Mouse (Mus musculus) MEL (cell line): ENCODE measurements around the gene Pcx. TPM values are rescaled to one million over a fixed set of nuclear protein-coding genes. Genes with fewer than 3 reads are reported as not detected.
"Not testable (repeated sequence)": the region's sequence is repeated elsewhere in the genome, so short reads cannot be mapped to it uniquely, and the experiment has no call there.

ENCODE experiments used
- DNase-seq: peaks from one replicate; pipeline ENCODE4 v3.0.0; 2011; ENCODE audit warnings: low read depth, low spot score
- H3K27ac ChIP-seq: 2 replicates; pipeline ENCODE4 v1.5.1; 2012; ENCODE audit warnings: low read depth, mild to moderate bottlenecking, control low read depth, low read length, moderate library complexity; ENCODE audit not compliant: control insufficient read depth
- H3K27me3 ChIP-seq, 2 experiments: fragments of 150-350 bp in 1 of 2; sonication (generic) in 1 of 2; 2 replicates each; pipeline ENCODE4 v1.6.1; 2012; ENCODE audit warnings: low read length in 2 of 2, mild to moderate bottlenecking in 2 of 2, improper control_type of control experiment in 1 of 2, moderate library complexity in 1 of 2; ENCODE audit not compliant: insufficient read depth in 2 of 2, control insufficient read depth in 1 of 2
- H3K36me3 ChIP-seq, 2 experiments: 2 replicates each; pipeline ENCODE4 v1.6.1; 2012 to 2014; ENCODE audit warnings: low read length in 2 of 2, improper control_type of control experiment in 1 of 2, inconsistent platforms in 1 of 2, mild to moderate bottlenecking in 1 of 2; ENCODE audit not compliant: insufficient read depth in 2 of 2, control insufficient read depth in 1 of 2
- H3K4me1 ChIP-seq, 2 experiments: fragments of 150-350 bp in 1 of 2; sonication (generic) in 1 of 2; 2 replicates each; pipeline ENCODE4 v1.6.1; 2012; ENCODE audit warnings: low read length in 2 of 2, improper control_type of control experiment in 1 of 2, mild to moderate bottlenecking in 1 of 2; ENCODE audit not compliant: insufficient read depth in 2 of 2, control insufficient read depth in 1 of 2
- H3K4me3 ChIP-seq, 2 experiments: fragments of 150-350 bp in 1 of 2; sonication (generic) in 1 of 2; 2 replicates each; pipeline ENCODE4 v1.5.1; 2012; ENCODE audit warnings: low read depth in 2 of 2, low read length in 2 of 2, mild to moderate bottlenecking in 2 of 2, moderate library complexity in 2 of 2, control low read depth in 1 of 2, improper control_type of control experiment in 1 of 2; ENCODE audit not compliant: control insufficient read depth in 1 of 2, insufficient read depth in 1 of 2
- H3K79me2 ChIP-seq: 2 replicates; pipeline ENCODE4 v1.6.1; 2012; ENCODE audit warnings: mild to moderate bottlenecking, low read length, moderate library complexity; ENCODE audit not compliant: control insufficient read depth, poor library complexity, insufficient read depth
- H3K9ac ChIP-seq: 2 replicates; pipeline ENCODE4 v1.6.1; 2012; ENCODE audit warnings: low read depth, mild to moderate bottlenecking, control low read depth, low read length, moderate library complexity; ENCODE audit not compliant: control insufficient read depth, poor library complexity, severe bottlenecking
- H3K9me3 ChIP-seq: fragments of 150-350 bp; sonication (generic); replicated peaks from 2 replicates; pipeline ENCODE4 v1.6.1; 2012; ENCODE audit warnings: mild to moderate bottlenecking, low read length, improper control_type of control experiment, moderate library complexity; ENCODE audit not compliant: insufficient read depth
- BHLHE40 ChIP-seq: IDR thresholded peaks from 2 replicates; pipeline ENCODE4 v1.6.1; 2012; ENCODE audit warnings: low read depth, mild to moderate bottlenecking, inconsistent platforms, low read length, improper control_type of control experiment, borderline replicate concordance
- CHD1 ChIP-seq: IDR thresholded peaks from 2 replicates; pipeline ENCODE4 v1.6.1; 2012; ENCODE audit warnings: low read depth, mild to moderate bottlenecking, inconsistent platforms, low read length, improper control_type of control experiment
- E2F4 ChIP-seq: IDR thresholded peaks from 2 replicates; pipeline ENCODE4 v1.6.1; 2011; ENCODE audit warnings: low read depth, low read length, improper control_type of control experiment, borderline replicate concordance
- ETS1 ChIP-seq: IDR thresholded peaks from 2 replicates; pipeline ENCODE4 v1.6.1; 2012; ENCODE audit warnings: low read depth, mild to moderate bottlenecking, inconsistent platforms, low read length, improper control_type of control experiment, moderate library complexity
- GABPA ChIP-seq: IDR thresholded peaks from 2 replicates; pipeline ENCODE4 v1.6.1; 2012; ENCODE audit warnings: low read depth, mild to moderate bottlenecking, inconsistent platforms, low read length, improper control_type of control experiment, moderate library complexity
- HCFC1 ChIP-seq: IDR thresholded peaks from 2 replicates; pipeline ENCODE4 v1.6.1; 2012; ENCODE audit warnings: low read depth, mild to moderate bottlenecking, inconsistent platforms, low read length, improper control_type of control experiment, moderate library complexity
- JUND ChIP-seq: IDR thresholded peaks from 2 replicates; pipeline ENCODE4 v1.6.1; 2011; ENCODE audit warnings: low read depth, mild to moderate bottlenecking, improper control_type of control experiment, low read length
- KAT2A ChIP-seq: conservative IDR thresholded peaks from 2 replicates; pipeline ENCODE4 v1.6.1; 2012; ENCODE audit warnings: low read depth, low read length, improper control_type of control experiment, inconsistent platforms
- MXI1 ChIP-seq: IDR thresholded peaks from 2 replicates; pipeline ENCODE4 v1.6.1; 2011; ENCODE audit warnings: mild to moderate bottlenecking, low read depth, low read length, improper control_type of control experiment
- NRF1 ChIP-seq: IDR thresholded peaks from 2 replicates; pipeline ENCODE4 v1.6.1; 2014; ENCODE audit warnings: low read depth, mild to moderate bottlenecking, inconsistent platforms, low read length, improper control_type of control experiment, moderate library complexity; ENCODE audit not compliant: poor library complexity, insufficient read depth, severe bottlenecking
- RAD21 ChIP-seq: IDR thresholded peaks from 2 replicates; pipeline ENCODE4 v1.6.1; 2011; ENCODE audit warnings: mild to moderate bottlenecking, low read depth, low read length, improper control_type of control experiment
- RCOR1 ChIP-seq: IDR thresholded peaks from 2 replicates; pipeline ENCODE4 v1.6.1; 2012; ENCODE audit warnings: low read depth, mild to moderate bottlenecking, inconsistent platforms, low read length, improper control_type of control experiment
- TCF12 ChIP-seq: IDR thresholded peaks from 2 replicates; pipeline ENCODE4 v1.6.1; 2014; ENCODE audit warnings: low read depth, mild to moderate bottlenecking, inconsistent platforms, low read length, improper control_type of control experiment, moderate library complexity
- UBTF ChIP-seq: IDR thresholded peaks from 2 replicates; pipeline ENCODE4 v1.6.1; 2012; ENCODE audit warnings: low read depth, mild to moderate bottlenecking, inconsistent platforms, low read length, improper control_type of control experiment, moderate library complexity, borderline replicate concordance; ENCODE audit not compliant: insufficient read depth
- USF1 ChIP-seq: IDR thresholded peaks from 2 replicates; pipeline ENCODE4 v1.6.1; 2014; ENCODE audit warnings: low read depth, mild to moderate bottlenecking, inconsistent platforms, low read length, improper control_type of control experiment, moderate library complexity
- USF2 ChIP-seq, 2 experiments: IDR thresholded peaks; 2 replicates each; pipeline ENCODE4 v1.6.1; 2011 to 2012; ENCODE audit warnings: improper control_type of control experiment in 2 of 2, low read length in 2 of 2, borderline replicate concordance in 1 of 2, inconsistent platforms in 1 of 2, low read depth in 1 of 2, mild to moderate bottlenecking in 1 of 2; ENCODE audit not compliant: insufficient read depth in 1 of 2
- ZC3H11A ChIP-seq: IDR thresholded peaks from 2 replicates; pipeline ENCODE4 v1.6.1; 2012; ENCODE audit warnings: low read depth, mild to moderate bottlenecking, inconsistent platforms, low read length, improper control_type of control experiment
- ZNF384 ChIP-seq: IDR thresholded peaks from 2 replicates; pipeline ENCODE4 v1.6.1; 2012; ENCODE audit warnings: low read depth, mild to moderate bottlenecking, inconsistent platforms, low read length, improper control_type of control experiment
- polyA plus RNA-seq, 2 experiments: library from polyadenylated mRNA; stranded (reverse) in 1 of 2; unstranded in 1 of 2; fragments of >175 nt in 1 of 2; fragments of >200 nt in 1 of 2; gene quantifications; 2 replicates each; pipeline versions ENCODE4 v1.2.1 to v1.2.4; 2012; ENCODE audit warnings: low replicate concordance in 2 of 2, low read depth in 1 of 2; ENCODE audit not compliant: insufficient read length in 2 of 2, insufficient read depth in 1 of 2, missing spikeins in 1 of 2
- total RNA-seq: library from RNA; depleted of rRNA; stranded (reverse); fragments of 300-350 nt; gene quantifications from 2 replicates; pipeline ENCODE4 v1.2.3, GENCODE M21; 2012

Gene Pcx
- total and polyA plus RNA-seq, 3 experiments, result 7.2 to 7.9 TPM; not detected in 1

GRCm38 (mm10) chr19:4583856-4584255 is 73.6 kb downstream of the Pcx start:
- H3K27ac ChIP-seq, result no peak overlapping the region
- DNase-seq, result no peak
- no peaks in the 10 kb centered on the region for H3K4me1 ChIP-seq
- H3K36me3 ChIP-seq, result no peaks in the 10 kb centered on the region
- TF ChIP-seq GABPA (no peak), CHD1 (no peak), USF2 (IDR thresholded peaks at IDR 0.05; ENCODE audit: borderline replicate concordance in 1 of 2, insufficient read depth in 1 of 2, low read depth in 1 of 2, low read length in 2 of 2) (no peak), RCOR1 (no peak), NRF1 (no peak), ETS1 (no peak), BHLHE40 (no peak), ZNF384 (no peak), USF1 (no peak), MXI1 (no peak), HCFC1 (no peak), KAT2A (no peak), TCF12 (no peak), E2F4 (no peak), UBTF (no peak), RAD21 (no peak), ZC3H11A (no peak), JUND (no peak)
- H3K27me3 ChIP-seq, result no peaks in the 10 kb centered on the region
- no peaks in the 10 kb centered on the region for H3K9me3 ChIP-seq
- H3K4me3 ChIP-seq, result no peak overlapping the region
- H3K79me2 ChIP-seq, result no peaks in the 10 kb centered on the region
- no peak overlapping the region for H3K9ac ChIP-seq

GRCm38 (mm10) chr19:4586783-4587182 is 76.5 kb downstream of the Pcx start:
- not testable (repeated sequence) for H3K36me3 ChIP-seq, H3K4me3 ChIP-seq, H3K9me3 ChIP-seq, H3K4me1 ChIP-seq, H3K79me2 ChIP-seq, H3K9ac ChIP-seq, H3K27ac ChIP-seq, DNase-seq, H3K27me3 ChIP-seq
